Mouse (Mus musculus): Measurements from ENCODE around the gene Brd4. TPM values are rescaled to one million over a fixed set of nuclear protein-coding genes. Genes with fewer than 3 reads are reported as not detected.

Gene Brd4
- total RNA-seq, 1 experiment from 2014 or later, result 58.5 TPM

DNA sequence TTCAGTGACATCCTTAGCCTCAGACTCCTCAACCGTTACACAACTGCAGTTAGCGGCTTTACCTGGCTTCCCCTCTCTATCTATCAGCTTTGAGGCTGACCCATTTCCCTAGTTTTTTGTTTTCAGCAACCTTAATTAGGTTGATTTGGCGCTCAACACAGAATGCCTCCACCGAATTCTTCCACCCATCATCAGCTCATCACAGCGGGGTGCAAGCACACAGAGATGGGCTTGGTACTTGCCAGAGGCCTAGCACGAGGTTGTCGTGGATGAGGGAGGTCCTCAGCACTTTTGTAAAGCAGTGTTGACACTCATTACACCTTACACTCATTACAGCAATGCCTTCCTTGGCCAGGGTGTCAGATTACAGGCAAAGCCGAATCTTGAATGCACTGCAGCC, 101.5 kb downstream of the Brd4 start:
- ATAC-seq (replicated peaks; ENCODE audit: low read depth, poor library complexity, severe bottlenecking), result no peak

DNA sequence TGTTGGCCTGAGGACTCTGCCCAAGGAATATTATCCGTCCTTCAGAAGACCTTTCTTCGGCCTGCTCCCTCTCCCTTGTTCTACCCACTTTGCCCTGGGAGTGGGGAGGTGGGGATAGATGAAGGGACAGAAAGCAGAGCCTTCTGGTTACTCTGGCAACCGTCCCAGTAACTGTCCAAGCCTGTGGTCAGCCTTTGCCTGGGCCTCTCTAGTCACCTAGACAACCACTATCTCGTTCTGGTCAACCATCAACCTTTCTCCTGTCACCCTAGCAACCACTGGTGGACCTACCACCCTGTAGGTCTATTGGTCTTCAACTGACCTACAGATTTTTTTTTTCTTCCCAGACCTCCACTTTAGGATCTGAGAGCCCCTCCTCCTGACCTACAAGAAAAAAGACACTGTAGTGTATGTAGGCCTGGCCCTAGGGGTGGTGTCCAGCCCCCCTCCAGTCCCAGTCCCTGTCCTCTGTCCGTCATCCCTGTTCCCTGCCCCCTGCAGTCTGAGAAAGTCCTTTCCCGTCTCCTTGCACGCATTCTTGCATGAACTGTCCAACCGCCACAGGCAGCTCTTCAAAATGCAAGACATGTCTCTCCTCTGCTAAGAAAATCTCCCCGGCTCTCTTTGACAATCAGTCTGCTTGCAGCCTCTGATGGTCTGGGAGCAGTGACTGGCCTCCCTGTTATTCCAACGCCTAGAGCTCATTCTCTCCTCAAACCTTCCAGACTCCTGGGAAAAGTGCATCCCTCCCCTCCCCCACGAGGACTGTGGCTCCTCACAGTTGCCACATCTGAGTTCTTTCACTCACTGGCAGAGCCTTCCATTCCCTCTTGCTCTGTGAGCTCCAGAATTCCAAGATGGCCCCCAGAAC, 104.7 kb downstream of the Brd4 start:
- no peak for ATAC-seq (replicated peaks; ENCODE audit: low read depth, poor library complexity, severe bottlenecking)

DNA sequence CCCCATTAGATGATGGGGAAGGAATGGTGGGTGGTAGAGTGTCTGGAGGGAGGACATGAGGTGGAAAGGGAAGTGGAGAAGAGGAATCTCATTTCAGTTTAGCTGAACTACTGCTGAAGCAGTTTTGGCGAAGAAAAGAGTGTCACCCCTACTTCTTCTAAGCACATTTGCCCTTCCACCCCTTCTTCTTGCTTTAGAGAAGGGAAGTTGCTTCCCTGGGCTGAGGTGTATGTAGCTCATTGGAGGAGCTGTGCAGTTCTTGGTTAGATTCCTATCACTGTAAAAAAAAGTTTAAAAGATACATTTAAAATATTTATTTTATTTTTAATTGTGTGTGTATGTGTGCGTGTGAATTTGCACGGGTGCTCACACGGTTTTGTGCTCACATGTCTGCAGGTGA, 107.6 kb downstream of the Brd4 start:
- no peak for ATAC-seq (replicated peaks; ENCODE audit: low read depth, poor library complexity, severe bottlenecking)

DNA sequence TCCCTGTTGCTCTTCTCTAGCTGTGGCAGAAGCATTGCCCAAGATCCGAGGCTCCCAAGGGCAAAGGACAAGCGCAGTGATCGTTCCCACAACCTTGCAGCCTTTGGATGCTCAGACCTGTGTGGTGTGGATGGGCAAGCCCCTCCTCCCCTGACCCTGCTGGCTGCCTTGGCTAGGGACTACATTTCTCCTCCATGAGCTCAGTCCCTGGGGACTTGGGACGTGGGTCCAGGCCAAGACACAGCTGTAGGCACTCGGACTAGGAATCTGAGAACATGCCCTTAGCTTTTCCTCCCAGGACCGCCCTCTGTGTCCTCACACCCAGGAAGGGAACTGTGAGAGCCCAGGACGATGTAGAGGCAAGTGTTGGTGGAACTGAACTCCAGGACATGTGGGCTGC, 111.4 kb downstream of the Brd4 start:
- no peak for ATAC-seq (replicated peaks; ENCODE audit: low read depth, poor library complexity, severe bottlenecking)

DNA sequence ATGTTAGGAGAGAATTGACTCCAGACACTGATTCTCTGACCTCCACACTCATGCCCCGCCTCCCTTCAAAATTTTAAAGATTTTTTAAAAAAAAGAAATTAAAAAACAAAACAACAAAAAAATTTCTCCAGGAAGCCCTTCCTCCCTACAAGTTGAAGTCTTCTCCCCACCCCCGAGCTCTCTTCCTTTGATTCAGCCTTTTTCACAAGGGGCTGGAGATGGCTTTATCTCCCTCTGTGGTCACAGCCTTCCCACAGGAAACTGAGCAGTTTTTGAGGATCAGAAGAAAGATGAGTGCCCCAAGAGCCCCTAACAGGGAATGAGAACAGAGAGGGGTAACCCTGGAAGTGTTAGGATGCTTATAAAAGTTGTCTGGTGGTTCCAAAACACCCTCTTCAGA, 112.0 kb downstream of the Brd4 start:
- no peak for ATAC-seq (replicated peaks; ENCODE audit: low read depth, poor library complexity, severe bottlenecking)

DNA sequence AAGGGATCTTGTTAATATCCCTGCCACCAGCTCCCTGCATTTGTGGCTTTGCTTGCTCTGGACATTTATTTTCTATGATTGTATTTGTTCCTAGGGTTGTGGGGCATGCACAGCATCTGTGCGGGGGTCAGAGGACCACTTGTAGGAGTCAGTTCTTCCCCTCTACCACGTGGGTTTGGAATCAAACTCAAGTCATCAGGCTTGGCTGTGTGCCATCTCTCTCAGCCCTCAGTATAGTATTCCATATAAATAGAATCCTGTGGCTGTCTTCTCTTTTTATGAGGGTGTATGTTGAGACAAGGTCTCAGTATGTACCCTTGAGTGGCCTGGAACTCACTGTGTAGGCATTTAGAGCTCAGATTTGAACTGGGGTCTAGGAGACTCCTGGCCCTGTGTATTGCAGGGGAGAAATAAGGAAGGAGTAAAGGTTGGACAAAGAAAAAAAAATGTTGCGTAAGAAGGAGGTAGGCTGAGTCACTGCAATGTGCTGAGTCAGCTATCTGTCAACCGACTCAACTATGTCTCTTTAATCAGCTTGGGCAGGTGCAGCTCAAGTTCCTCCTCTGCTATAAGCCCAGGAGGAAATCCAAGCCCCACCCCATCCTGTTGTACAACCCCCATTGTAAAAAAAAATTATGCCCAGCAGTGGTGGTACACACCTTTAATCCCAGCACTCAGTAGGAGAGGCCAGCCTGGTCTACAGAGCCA, 114.8 kb downstream of the Brd4 start:
- ATAC-seq (replicated peaks; ENCODE audit: low read depth, poor library complexity, severe bottlenecking), result peak; percentile 72

DNA sequence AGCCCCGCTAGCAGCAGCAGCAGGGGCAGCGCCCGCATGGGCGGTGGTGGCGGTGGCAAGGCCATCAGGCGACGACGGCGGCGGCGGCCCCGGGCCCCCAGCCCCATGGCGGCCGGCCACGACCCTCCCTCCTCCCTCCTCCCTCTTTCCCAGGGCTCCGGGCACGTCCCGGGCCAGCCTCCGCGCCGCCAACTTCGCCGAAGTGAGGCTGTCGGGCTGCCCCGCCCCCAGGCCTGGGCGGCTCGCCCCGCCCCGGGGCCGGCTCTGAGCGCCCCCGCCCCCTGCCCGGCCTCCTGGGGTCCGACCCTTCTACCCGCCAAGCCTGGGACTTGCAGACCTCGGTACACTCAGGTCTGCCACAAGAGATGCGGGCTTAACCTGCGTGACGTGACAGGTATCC, 117.8 kb downstream of the Brd4 start, which contains the start of gene Notch3:
Notch3 (minus strand) TSS at position 166 of the 400 bp plus-strand sequence.
- ATAC-seq (replicated peaks; ENCODE audit: low read depth, poor library complexity, severe bottlenecking), result no peak

DNA sequence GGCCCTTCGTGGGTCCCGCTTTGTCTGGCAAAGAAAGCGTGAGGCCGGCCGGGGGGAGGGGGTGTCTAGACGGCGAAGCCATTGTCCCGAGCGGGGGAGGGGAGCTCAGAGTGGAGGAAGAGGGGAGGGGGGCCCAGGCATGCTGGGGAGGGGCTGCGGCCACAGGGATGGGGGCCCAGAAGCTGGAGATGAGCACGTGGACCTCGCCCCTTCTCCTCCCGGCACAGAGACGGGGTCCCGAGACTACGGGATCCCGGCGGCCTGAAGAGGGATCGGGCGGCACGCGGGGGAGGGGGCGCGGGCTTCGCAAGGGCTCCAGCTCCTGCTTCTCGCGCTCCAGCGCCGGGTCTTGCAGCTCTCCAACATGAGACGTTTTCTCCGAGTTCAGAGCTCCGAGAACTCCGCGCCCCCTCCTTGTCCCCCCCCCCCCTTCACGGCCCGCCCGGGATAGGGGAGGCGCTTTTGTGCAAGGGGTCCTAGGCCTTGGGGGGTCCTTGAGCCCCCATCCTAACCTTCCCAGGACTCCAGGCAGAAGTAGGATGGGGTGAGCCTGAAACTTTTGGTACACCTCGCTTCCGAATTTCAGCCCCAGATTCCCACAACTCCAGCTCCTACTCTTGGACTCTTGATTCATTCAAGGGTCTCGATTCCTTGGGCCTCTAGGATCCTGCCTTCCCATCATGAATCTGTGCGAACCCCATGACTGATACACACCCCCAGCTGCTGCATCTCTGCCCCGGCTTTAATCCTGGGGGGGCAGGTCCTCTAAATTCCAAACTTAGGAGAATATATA, 118.5 kb downstream of the Brd4 start:
- ATAC-seq (replicated peaks; ENCODE audit: low read depth, poor library complexity, severe bottlenecking), result no peak

DNA sequence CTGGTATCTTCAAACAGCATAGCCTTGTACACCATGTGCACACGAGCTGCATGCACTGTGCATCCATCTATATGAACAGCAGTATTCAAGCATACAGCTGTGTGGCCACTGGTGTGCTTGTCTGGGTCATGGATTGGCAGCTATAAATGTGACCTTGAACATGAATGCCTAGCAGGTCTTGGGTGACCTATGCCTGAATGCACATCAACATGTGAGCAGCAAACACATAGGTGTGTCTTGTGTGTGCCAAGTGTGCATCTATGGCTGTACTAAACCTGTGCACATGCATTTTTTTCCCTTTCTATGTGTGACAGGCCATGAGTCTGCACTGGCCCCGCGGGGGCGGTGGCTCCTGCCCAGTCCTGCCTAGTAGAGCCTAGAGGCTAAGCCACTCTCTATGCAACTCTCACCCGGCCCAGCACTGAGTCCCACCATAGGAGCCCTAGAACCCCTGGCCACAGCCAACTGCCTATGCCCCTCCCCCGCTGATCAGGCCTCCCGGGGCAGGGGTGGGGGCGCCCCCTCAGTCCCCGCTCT, 119.2 kb downstream of the Brd4 start:
- no peak for ATAC-seq (replicated peaks; ENCODE audit: low read depth, poor library complexity, severe bottlenecking)

DNA sequence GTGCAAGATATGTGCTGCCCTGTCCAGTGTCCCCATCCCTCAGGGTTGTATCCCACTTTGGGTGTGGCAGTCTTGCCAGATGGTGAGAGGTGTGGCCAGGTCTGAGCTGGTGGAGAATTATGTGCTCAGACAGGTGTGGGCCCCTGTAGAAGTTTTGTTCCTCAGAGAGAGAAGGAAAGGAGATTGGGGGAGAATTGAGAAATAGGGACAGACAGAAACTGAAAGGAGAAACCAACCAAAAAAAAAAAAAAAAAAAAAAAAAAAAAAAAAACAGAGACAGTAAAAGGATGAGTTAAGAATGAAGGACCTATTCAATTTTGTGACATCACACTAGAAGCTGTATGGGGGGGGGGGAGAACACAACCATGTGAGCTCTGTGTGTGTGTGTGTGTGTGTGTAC, 119.7 kb downstream of the Brd4 start:
- ATAC-seq (replicated peaks; ENCODE audit: low read depth, poor library complexity, severe bottlenecking), result no peak

DNA sequence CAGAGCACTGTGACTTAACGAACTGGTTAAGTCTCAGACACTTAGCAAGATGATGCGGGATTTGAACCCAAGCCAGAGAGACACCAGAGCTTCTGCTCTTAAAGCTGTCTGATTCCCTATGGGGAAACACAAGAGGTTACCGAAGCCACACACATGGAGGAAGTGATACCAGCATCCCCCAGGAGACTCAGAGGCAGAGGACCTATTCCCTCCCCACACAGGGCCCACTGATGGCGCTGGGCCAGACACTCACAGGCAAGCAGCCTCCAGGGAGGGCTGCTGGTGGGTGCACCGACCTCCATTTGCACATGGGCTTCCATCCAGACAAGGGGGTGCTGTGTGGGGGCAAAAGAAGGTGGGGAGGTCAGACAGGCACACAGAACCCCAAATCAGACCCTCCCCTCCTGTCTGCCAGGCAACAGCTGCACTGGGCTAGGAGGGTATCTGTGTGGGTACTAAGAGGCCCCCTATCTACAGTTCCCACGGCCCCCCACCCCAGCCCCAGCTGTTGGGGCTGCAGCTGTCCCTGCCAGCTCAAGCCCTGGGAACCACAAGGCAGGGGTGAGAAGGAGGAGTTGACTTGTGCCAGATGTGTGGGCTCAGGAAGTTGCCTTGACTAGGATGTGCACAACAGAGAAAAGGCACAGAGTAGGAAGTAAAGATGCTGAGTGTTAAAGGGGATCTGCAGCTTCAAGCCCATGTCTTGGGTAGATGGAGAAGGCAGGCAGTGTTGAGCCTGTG, 120.4 kb downstream of the Brd4 start:
- peak; percentile 73 for ATAC-seq (replicated peaks; ENCODE audit: low read depth, poor library complexity, severe bottlenecking)

DNA sequence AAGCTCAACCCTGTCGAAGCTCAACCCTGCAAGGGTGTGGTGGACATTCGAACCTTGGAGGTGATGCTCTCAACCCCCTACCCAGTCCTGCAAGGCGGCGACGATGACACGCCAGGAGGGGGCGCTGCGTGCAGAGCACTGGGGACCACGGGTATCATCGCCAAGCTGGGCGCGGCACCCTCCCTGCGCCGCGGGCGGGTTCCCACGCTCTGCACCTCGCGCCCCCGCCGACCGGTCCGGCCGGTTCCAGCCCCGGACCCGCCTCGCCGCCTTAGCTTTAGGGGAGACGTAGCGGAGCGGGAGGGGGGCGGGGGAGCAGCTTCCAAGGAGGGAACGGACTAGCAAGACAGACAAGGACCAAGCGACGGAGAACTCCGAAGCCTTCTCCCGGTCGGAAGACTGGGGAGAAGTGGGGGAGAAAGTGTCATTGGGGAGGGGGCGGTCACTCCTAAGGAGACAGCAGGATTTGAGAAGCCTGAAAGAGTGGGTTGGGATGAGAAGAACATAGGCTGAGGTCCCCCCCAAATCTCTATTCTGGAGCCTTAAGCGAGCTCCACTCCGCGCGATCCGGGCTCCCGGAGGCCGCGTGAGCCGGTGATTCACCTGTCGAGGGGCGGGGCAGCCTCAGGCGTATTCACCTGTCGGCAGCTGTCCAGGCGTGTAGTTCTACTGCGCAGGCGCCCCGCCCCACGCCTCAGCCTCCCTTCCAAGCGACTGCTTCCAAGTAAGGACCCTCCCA, 122.2 kb downstream of the Brd4 start:
- ATAC-seq (replicated peaks; ENCODE audit: low read depth, poor library complexity, severe bottlenecking), result no peak; the same call in 1 of the 2 replicates

DNA sequence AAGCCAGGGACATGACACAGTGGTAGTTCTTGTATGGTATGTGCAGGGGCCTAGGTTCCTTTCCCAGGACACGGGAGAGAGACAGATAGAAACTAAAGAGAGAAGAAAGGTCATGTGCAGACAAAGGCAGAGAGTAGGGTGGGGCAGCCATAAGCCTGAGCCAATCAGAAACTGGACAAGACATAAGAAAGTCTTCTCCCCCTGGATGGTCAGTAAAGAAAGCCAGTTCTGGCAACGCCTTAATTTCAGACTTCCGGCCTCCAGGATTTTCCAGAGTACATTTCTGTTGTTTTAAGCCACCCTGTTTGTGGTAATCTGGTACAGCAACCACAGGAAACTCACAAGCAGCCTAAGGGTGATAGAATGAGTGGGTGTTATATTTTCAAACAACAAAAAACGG, 123.6 kb downstream of the Brd4 start:
- ATAC-seq (replicated peaks; ENCODE audit: low read depth, poor library complexity, severe bottlenecking), result no peak

DNA sequence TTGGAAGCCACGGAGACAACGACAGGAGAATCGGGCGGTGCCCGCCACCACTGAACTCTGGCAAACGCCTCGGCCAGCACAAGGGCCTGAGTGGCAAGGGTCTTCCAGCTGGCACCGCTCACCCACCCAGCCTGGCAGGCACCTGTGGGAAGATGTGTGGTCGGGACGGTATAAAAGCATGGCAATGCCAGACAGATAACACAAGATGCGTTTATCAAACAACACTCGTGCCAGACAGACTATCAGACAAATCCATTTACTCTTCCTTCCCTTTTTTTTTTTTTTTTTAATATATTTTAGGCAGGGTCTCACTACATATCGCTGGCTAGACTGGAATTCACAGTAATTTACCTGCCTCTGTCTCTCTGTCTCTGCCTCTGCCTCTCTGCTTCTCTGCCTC, 125.7 kb downstream of the Brd4 start:
- ATAC-seq (replicated peaks; ENCODE audit: low read depth, poor library complexity, severe bottlenecking), result 0 out of 2 replicates have a peak, but pooled peaks have one; percentile 12

DNA sequence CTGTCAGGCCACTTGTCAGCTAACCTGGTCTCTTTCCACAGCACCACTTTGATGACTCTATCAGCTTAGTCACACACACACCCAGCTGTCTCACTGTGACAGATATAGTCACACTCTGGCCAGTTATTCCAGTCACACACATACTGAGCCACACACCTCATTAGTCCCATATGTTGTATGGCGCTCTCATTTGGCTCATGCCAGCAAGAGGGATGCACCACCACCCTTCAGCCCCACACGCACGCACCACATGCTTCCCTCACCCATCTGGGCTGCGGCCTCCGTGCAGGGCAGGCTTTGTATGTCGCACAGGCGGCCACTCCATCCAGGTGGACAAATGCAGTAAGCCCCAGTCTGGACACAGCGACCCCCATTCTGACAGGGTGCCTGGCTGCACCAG, 137.8 kb downstream of the Brd4 start:
- ATAC-seq (replicated peaks; ENCODE audit: low read depth, poor library complexity, severe bottlenecking), result no peak

Measured in common myeloid progenitor, adult 5-6 weeks (primary cell).